Mouse (Mus musculus) layer of hippocampus, adult 9-11 months (tissue): ENCODE data around the gene Pirb.
A peak's percentile ranks its signal among the peaks of the same experiment; 100 is the strongest.

Experiments
- DNase-seq: peaks from one replicate; pipeline ENCODE4 v3.0.0; 2022

Pirb gene

DNA sequence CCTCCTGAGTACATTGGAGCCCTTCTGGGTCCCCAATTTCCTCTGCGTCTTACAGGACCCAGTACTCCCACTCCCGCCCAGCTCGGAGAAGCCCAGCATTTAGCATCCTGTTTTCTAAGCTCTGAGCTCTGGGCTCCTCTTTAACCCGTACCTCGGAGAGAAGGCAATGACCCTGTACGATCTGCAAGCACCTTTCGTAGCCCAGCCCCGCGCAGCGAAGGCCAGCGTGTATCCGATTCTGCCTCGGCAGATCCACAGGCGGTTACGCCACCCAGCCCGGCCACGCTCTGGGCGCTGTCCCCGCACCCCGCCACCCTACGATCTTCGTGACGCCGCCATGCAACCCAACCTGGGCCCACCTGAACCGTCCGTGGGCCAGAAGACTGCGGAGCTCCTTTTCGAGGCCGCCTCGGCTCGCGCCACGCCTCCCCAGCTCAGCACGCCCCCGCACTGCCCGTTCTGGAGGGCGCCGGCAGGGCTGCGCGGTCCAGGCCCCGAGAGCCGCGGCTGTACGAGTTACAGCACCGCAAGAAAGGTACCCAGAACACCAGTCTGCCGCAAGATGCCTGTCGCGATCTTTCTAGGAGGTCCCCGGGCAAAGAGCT is 27.7 kb downstream of the Pirb start, which contains the start of gene Tsen34:
Tsen34 (plus strand) TSS at position 482 of the 605 bp plus-strand sequence.
- DNase-seq = no peak

GRCm38 (mm10) chr7:3691919-3692318 is 28.3 kb downstream of the Pirb start:
- no peak for DNase-seq

- no peak for DNase-seq
Observed at GRCm38 (mm10) chr7:3685400-3686187, 34.6 kb downstream of the Pirb start.

DNA sequence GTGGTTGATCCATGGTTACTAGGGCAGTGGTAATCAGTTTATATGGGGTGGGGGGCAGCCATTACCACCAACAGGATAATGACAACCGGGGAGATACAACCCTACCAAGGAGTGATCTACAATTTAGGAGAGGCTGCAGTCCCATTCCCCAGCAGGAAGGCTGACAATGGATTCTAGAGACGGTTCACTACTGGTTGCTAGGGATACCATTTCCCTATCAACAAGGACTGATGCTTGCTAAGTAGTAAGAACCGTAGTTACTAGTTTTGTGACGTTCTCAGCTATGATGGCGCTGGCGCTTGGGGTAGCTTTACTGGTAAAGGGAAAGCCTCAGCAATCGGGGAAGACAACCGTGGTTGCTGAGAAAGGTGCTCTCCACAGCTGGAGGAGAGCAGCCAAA is 35.5 kb downstream of the Pirb start:
- DNase-seq = no peak

DNA sequence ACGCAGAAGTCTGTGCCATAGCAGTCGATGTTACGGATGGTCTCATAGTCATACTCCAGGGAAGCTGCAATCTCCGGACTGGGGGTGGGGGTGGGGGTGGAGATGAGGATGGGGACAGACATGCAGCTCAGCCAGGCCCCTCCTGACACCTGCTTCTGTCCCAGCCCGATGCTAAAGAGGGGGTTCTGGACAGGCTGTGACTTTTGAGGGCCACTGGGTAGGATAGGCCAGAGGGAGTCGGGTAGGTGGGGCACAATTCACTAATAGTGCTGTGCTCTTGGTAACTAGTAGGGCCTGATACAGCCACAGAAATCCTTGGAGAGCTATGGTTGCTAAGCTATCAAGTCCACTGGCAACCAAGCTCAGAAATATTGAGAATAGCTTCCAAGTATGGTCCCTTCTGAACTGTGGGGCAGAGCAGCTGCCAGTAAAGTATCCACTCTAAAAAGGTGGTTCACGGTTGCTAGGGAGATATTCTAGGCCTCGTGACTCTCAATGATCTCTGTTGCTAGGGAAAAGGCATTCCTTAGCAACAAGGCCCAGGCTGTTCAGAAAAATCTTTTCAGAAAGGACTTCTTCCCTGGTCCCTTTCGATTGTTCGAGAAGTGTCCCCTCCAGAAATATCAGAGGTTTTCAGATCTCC is 36.2 kb downstream of the Pirb start:
- DNase-seq = peak; percentile 36

- no peak for DNase-seq
Observed at GRCm38 (mm10) chr7:3677342-3677741, 42.8 kb downstream of the Pirb start, which contains the start of gene Tmc4. Tmc4 (minus strand) TSS chr7:3677553.

DNA sequence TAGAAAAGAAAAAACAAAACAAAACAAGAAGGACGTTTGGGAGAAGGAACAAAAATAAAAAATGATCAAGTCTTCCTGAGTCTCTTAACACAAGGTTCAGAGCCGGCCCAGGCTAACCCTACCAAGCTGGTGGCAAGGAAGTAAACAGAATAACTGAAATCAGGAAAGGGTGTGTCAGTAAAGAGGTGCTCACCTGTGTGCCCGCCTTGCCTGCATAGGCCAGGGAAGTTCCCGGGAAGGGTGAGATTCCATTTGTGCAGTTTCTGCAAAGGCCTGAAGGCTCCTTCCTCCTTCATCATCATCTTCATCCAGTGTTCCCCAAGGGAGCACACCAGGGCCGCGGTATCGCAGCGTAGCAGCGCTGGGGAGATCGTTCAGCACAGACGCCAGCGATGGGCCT is 43.8 kb downstream of the Pirb start:
- no peak for DNase-seq

- DNase-seq = no peak
Observed at GRCm38 (mm10) chr7:3675228-3675548, 45.0 kb downstream of the Pirb start.

GRCm38 (mm10) chr7:3674507-3675227 is 45.5 kb downstream of the Pirb start:
- DNase-seq = peak; percentile 78

- DNase-seq = no peak
Observed at GRCm38 (mm10) chr7:3666921-3667391, 53.2 kb downstream of the Pirb start.

DNA sequence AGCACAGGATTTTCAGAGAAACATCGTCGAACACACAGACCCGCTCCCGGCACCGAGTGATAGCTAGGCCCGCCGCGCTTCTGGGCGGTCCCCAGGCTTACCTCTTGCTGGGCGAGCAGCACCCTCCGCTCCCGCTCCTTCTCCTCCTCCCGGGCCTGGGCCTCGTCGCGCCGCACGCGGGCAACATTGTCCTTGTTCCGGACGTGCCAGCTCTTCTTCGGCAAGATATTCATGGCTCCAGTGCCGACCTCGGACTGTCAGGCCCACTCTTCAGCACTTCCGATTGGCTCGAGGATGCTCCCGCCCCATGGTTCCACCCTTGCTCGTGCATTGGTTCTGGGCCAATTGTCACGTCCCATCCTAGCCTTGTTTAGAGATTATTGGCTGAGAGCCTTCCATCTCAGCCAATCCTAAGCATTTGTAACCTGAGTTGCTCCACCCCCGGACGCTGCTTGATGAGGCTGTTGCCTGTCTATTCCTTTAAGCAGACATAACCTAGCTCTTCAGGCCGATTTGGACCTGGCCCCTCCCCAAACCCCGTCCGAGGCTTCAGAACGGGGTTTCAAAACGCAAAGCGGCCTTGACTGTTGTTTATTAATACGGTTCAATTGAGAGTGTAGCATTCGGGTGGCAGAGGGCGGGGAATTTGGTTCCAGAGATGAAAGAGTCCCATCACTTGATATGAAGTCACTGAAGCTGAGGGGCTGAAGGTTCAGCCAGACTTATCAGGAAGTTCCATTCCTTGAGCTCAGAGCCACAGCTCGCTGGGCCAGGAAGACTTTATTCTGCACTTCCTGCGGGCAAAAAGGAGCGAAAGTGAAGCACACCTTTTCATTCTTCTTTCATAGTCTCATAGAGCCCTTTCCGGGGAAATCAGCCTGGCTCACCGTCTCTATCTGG is 54.7 kb downstream of the Pirb start, which contains the start of gene Leng1:
Leng1 (minus strand) TSS at position 626 of the 900 bp plus-strand sequence.
- peak; percentile 98 for DNase-seq

- no peak for DNase-seq
Observed at GRCm38 (mm10) chr7:3664524-3665214, 55.5 kb downstream of the Pirb start.
